Mouse (Mus musculus): ENCODE measurements at regions not wholly inside any gene's neighbourhood (a gene's known extent, or its start where the extent isn't known, plus 50 kb on each side); places are given as distances from the start of the nearest gene placed in this dataset.
"Not testable (repeated sequence)": the region's sequence is repeated elsewhere in the genome, so short reads cannot be mapped to it uniquely, and the experiment has no call there.

DNA sequence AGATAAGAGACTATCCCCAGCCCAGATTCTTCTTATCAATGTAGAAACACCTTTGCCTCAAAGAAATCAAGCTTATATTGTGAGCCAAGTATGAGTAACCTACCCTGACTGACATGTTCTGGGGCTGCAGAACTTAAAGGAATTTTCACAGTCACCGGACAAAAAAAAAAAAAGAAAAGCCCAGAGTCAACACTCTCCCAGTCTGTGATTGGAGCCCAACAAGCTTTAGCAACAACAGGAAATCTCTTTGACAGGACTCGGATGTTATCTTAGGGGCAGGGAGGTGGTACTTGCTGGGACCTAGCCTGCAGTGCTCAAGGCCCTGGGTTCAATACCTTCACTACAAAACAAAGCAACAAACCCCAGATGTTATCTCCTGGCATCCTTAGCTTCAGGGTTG lies 114.2 kb downstream of the Nectin1 start:
- intact Hi-C loops (cut with DNase I) = no loop called here
- DNase-seq = no peak

DNA sequence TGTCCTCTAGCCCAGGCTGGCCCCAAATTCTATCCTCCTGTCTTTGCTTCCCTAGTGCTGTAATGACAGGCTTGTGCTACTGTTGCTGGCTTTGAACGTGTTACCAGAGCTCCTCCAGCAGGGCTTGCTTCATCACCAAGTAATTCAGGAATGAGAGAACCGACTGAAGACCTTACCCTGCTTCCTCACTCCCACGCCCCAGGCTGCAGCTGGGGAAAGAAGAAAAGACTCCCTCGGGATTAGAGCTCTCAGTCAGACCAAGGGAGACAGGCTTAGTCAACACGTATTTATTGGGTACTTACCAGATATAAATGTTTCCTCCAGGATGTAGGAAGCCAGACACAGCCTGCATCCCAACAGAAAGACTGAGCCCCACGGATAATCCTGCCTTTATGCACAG lies 115.0 kb downstream of the Nectin1 start:
- no peak for DNase-seq
- intact Hi-C loops (cut with DNase I) = no loop called here

DNA sequence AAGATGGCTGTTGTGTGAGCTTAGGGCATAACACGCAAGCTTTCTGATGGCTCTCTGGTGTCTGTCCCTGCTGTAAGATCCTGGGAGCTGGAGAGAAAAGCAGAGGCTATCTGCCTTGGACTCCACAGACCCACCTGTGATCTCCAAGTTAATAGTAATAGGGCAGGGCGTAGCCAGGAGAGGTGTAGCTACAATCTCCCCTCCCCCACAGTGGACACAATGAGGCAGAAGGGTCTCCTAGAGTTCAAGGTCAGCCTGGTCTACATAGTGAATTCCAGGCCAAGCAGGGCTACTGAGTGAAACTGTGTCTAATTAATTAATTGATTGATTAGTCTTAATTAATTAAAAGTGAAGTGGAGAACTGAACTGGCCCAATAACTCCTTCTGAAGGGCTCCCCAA lies 116.5 kb downstream of the Nectin1 start:
- intact Hi-C loops (cut with DNase I) = no loop called here
- no peak for DNase-seq

GRCm38 (mm10) chr9:43861375-43861774 lies 117.6 kb downstream of the Nectin1 start:
- DNase-seq = no peak
- intact Hi-C loops (cut with DNase I) = no loop called here

GRCm38 (mm10) chr9:43862034-43862433 lies 118.2 kb downstream of the Nectin1 start:
- intact Hi-C loops (cut with DNase I); DNase-seq: not testable (repeated sequence)

GRCm38 (mm10) chr9:43863609-43864397 lies 120.0 kb downstream of the Nectin1 start:
- intact Hi-C loops (cut with DNase I) = no loop called here
- peak; percentile 56 to 59 for DNase-seq

DNA sequence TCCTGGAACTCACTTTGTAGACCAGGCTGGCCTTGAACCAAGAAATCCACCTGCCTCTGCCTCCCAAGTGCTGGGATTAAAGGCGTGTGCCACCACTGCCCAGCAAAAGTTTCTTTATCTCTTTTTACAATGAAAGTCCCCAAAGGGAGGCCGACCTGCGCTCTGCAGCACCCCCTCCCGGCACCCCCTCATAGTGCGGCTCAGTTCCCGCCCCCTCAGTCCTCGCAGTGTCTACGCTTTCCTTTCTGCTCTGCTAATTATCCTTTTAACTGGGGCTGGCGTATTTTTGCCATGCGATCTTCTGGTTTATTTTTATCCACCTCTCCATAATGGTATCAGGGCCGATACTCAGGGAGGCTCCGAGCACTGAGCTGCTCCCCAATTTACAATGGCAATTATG lies 123.0 kb downstream of the Nectin1 start:
- intact Hi-C loops (cut with DNase I) = no loop called here
- DNase-seq = no peak

GRCm38 (mm10) chr9:43873841-43874240 lies 130.1 kb downstream of the Nectin1 start:
- DNase-seq = no peak
- intact Hi-C loops (cut with DNase I) = no loop called here

GRCm38 (mm10) chr9:43874332-43874731 lies 130.5 kb downstream of the Nectin1 start:
- intact Hi-C loops (cut with DNase I) = no loop called here

GRCm38 (mm10) chr9:43879220-43879968 lies 135.6 kb downstream of the Nectin1 start:
- intact Hi-C loops (cut with DNase I) = no loop called here
- DNase-seq = no peak

More at GRCm38 (mm10) chr9:43874332-43874731, 130.5 kb downstream of the Nectin1 start:
- no peak for DNase-seq

DNA sequence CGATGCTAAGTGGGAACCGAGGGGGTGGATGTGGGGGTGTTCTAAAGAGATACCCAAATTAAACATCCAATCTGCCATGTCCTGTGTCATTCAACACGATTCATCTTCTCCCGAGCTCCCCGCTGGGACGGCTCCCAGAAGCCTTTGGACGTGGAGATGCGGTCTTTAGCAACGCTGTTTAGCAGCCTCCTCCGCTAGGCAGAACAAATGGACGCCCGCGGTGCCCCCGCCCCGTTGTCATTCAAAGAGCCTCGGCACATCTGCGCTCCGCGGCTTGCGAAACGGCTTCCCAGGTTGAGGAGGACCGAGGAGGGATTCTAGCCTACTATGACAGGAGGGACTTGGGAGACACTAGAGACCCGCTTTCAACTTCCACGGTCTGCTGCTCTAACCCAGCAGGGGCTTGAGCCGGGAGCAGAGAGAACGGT lies 136.2 kb downstream of the Nectin1 start:
- intact Hi-C loops (cut with DNase I) = no loop called here
- no peak for DNase-seq

DNA sequence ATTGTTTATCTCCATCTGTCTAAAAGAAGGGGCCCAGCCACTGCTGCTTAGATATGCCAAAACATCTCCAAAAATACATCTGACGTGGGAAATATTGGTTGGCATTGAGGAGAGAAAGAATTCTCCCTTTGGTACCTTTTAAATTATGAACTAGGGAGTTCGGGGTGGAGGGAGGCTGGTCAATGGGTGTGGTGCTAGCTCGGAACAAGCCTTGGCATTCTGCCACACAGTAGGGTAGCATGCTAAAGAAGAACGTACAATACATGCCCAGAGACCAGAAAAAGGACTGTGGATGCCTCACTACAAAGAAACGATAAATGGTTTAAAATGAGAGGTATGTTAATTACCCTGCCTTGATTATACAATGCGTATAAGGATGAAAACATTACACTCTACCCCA lies 149.3 kb downstream of the Nectin1 start:
- no peak for DNase-seq
- intact Hi-C loops (cut with DNase I) = no loop called here

DNA sequence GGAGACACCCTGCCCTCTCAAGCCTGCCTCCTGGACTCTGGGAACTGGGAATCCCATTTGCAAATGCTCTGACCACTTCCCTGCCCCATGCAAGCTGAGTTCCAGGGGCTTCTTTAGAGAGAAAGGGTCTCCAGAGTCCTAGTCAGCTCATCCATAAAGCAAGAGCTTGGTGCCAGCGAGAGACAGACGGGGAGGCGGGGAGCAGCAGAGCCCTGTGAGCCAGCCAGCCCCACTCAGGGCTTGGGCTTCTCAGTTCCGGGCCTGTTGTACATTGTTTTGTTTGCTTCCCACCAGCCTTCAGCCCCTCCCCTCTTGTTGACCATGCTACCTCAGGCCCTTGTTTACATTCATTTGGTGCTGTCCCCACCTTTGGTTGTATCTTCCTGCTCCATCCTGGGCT lies 143.9 kb upstream of the Thy1 start:
- intact Hi-C loops (cut with DNase I) = no loop called here
- DNase-seq = no peak

- no peak for DNase-seq
- intact Hi-C loops (cut with DNase I) = no loop called here
Measured at GRCm38 (mm10) chr9:43908325-43908724, 134.9 kb upstream of the Thy1 start.

DNA sequence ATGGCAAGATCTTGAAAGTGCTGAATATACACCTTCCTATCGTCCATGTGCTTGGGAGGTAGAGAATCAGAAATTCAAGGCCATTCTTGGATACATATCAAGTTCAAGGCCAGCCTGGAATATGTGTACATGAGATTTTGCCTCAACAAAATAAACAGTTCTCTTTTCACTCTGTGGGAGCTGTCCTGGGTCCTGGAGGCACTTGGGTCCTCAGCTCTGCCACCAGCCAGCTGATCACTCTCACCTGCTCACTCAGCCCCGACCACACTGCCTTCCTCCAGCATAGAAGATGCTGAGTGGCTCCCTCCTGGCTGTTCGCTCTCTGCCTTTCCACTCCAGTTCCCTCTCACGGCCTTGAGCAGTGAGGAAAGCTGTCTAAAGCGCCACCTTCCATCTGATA lies 128.2 kb upstream of the Thy1 start:
- DNase-seq = peak in 1 of 2 experiments; percentile 27
- intact Hi-C loops (cut with DNase I) = loop anchor here (5.0 kb wide), 1 partner anchor 173 kb away; the partner anchor contains the start of gene Nectin1

- intact Hi-C loops (cut with DNase I) = loop anchor here (5.0 kb wide), 1 partner anchor 175 kb away; the partner anchor contains the start of gene Nectin1
- DNase-seq = no peak
Measured at GRCm38 (mm10) chr9:43917467-43917866, 125.7 kb upstream of the Thy1 start.

GRCm38 (mm10) chr9:43919010-43919409 lies 124.2 kb upstream of the Thy1 start:
- no peak for DNase-seq
- intact Hi-C loops (cut with DNase I) = loop anchor here (5.0 kb wide), 1 partner anchor 177 kb away; the partner anchor contains the start of gene Nectin1

GRCm38 (mm10) chr9:43920053-43920754 lies 123.0 kb upstream of the Thy1 start:
- DNase-seq = peak; percentile 75 to 88
- intact Hi-C loops (cut with DNase I) = loop anchor here (2.0 kb wide), 1 partner anchor 53 kb away; no protein-coding TSS in a partner anchor

GRCm38 (mm10) chr9:43922231-43922630 lies 121.0 kb upstream of the Thy1 start:
- DNase-seq = no peak
- intact Hi-C loops (cut with DNase I) = no loop called here

DNA sequence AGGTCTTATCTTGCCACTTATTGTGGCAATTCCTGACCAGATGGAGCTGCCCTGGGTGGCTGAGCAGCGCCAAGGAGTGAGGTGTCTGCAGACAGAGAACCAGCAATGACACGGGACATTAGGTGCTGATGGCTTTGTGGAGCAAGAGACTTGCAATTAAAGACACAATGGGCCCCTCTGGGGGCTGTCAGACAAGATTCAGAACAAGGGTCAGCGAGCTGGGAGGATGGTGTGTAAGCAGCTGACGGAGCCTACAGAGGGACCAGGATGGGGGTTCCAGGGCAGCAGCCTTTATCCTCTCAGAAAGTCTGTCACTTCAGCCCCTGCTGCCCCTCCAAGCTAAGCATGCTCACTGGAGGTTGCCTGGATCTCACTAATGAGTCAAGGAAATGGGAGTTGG lies 120.1 kb upstream of the Thy1 start:
- no peak for DNase-seq
- intact Hi-C loops (cut with DNase I) = no loop called here

DNA sequence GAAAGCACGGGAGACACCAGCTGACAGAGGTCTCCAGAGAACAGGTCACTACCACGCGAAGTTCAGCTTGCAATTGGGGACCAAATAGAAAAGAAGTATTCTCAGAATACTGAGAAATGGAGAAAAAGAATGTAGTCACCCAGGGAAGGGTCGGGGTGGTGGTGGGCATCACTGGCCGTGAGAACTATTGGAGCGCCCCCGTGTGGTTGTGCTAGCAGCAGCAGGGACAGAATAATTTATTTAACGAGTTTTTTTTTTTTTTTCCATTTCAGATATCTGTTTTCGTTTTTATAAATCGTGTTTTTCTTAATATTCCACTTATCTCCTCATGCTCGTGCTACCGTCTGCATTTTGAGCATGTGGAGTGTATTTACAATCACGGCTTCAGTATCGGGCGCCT lies 118.4 kb upstream of the Thy1 start:
- intact Hi-C loops (cut with DNase I) = no loop called here
- DNase-seq = peak in 1 of 2 experiments; percentile 27
